Mouse (Mus musculus) liver, adult 2 months (tissue): ENCODE measurements around the gene Ngdn. TPM values are rescaled to one million over a fixed set of nuclear protein-coding genes. Genes with fewer than 3 reads are reported as not detected.
"Not testable (repeated sequence)": the region's sequence is repeated elsewhere in the genome, so short reads cannot be mapped to it uniquely, and the experiment has no call there.

ENCODE experiments used
- DNase-seq: peaks from one replicate; pipeline ENCODE4 v3.0.0-alpha.2; 2011; ENCODE audit warnings: low read depth, low spot score; ENCODE audit errors: extremely low read depth
- H3K27ac ChIP-seq: fragments of 200-500 bp; replicated peaks from 2 replicates; pipeline ENCODE4 v1.5.1; 2012; ENCODE audit warnings: low read depth, mild to moderate bottlenecking, control low read depth, inconsistent platforms, low read length; ENCODE audit not compliant: insufficient read depth
- H3K27me3 ChIP-seq: fragments of 200-500 bp; 2 replicates; pipeline ENCODE4 v1.6.1; 2012; ENCODE audit warnings: mild to moderate bottlenecking, moderate library complexity, low read length, inconsistent platforms; ENCODE audit not compliant: control insufficient read depth, insufficient read depth
- H3K36me3 ChIP-seq: fragments of 200-500 bp; 2 replicates; pipeline ENCODE4 v1.6.1; 2012; ENCODE audit warnings: low read length, inconsistent platforms; ENCODE audit not compliant: control insufficient read depth, insufficient read depth
- H3K4me1 ChIP-seq: fragments of 200-500 bp; 2 replicates; pipeline ENCODE4 v1.6.1; 2011; ENCODE audit warnings: low read length; ENCODE audit not compliant: control insufficient read depth, insufficient read depth
- H3K4me3 ChIP-seq: fragments of 200-500 bp; 2 replicates; pipeline ENCODE4 v1.5.1; 2011; ENCODE audit warnings: low read depth, mild to moderate bottlenecking, control low read depth, low read length, moderate library complexity; ENCODE audit not compliant: insufficient read depth
- H3K79me2 ChIP-seq: fragments of 200-500 bp; 2 replicates; pipeline ENCODE4 v1.6.1; 2012; ENCODE audit warnings: inconsistent platforms, mild to moderate bottlenecking, low read length, moderate library complexity; ENCODE audit not compliant: control insufficient read depth, insufficient read depth
- H3K9ac ChIP-seq: fragments of 200-500 bp; 2 replicates; pipeline ENCODE4 v1.6.1; 2012; ENCODE audit warnings: low read depth, mild to moderate bottlenecking, control low read depth, inconsistent platforms, low read length
- CTCF ChIP-seq: fragments of 200-500 bp; IDR thresholded peaks from 2 replicates; pipeline ENCODE4 v1.5.1; 2011; ENCODE audit warnings: low read depth, low read length, control low read depth
- POLR2A ChIP-seq: fragments of 200-500 bp; IDR thresholded peaks from 2 replicates; pipeline ENCODE4 v1.6.1; 2011; ENCODE audit warnings: low read length, control low read depth; ENCODE audit not compliant: insufficient read depth; ENCODE audit errors: extremely low read depth
- WGBS: fragments of 180-500 bp; shearing (Covaris S2); methylation state at CpG from one replicate; pipeline ENCODE4 v1.1.7; 2018; 5-methylcytosine and 5-hydroxymethylcytosine counted together
- polyA plus RNA-seq: library from polyadenylated mRNA; depleted of rRNA; stranded (reverse); fragments of >200 nt; gene quantifications from 2 replicates; pipeline ENCODE4 v1.2.3, GENCODE M21; 2012
- total RNA-seq: library from RNA; depleted of rRNA; stranded (reverse); fragments of >200 nt; gene quantifications from 2 replicates; pipeline ENCODE4 v1.2.3, GENCODE M21; 2014

The Ngdn gene
- total and polyA plus RNA-seq, 2 experiments: 8.1 to 26.9 TPM

DNA sequence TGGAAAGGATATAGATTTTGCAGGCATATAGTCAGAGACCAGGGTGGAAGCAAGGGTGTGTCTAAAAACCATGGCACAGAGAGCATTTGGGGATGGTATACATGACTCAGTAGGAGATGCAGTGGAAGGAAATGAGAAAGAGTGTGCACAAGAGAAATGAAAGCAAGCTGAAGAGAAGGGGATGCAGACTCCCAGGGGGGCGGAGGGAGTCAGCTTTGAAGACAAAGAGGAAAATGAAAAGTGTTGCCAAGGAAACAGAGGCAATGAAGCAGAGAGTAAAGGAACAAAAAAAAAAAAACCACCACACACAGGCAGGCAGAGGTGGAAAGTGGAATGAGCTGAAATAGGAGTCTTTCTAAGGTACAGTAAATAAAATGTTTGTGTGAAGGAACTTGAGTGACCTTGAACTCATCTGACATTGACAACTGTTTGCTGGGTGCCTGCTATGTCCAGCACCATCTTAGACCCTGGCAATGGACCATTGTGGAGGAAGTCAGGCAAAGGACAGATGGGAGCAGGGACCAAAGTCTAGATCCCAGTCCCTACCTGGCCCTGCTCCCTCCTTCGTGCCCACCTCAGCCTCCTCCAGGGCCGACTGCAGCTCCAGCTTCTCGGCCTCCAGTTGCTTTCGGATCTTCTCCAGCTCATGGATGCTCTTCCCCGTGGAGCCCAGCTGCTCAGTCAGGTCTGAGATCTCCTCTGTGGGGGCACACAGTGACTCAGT lies 41.0 kb upstream of the Ngdn start:
- no peak overlapping the region for H3K27ac ChIP-seq
- H3K79me2 ChIP-seq: no peaks in the 10 kb centered on the region
- no peaks in the 10 kb centered on the region for H3K36me3 ChIP-seq
- no peaks in the 10 kb centered on the region for H3K27me3 ChIP-seq
- WGBS: 77% methylated on average over 6 of the region's 6 CpGs
- H3K4me3 ChIP-seq: no peak overlapping the region
- no peaks in the 10 kb centered on the region for H3K4me1 ChIP-seq
- no peak for TF ChIP-seq CTCF
- no peak for TF ChIP-seq POLR2A
- no peak overlapping the region for H3K9ac ChIP-seq
- no peak for DNase-seq

DNA sequence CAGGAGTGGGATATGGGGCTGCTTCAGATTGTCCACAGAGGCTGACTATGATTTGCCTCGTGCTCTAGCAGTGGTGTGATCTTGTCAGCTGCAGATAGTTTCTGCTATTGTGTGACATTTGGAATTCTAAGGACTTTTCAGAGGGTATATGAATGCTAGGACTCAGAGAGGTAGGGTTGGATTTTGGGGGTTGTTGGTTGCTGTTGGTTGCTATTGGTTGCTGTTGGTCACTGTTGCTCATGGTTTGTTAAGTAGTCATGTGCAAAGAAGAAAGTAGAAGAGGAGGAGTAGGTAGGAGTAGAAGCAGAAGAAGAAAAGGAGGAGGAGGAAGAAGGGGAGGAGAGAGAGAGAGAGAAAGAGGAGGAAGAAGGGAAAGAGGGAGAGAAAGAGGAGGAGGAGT lies 38.6 kb upstream of the Ngdn start, which contains the start of gene Gm17428:
Gm17428 (plus strand) TSS at position 301 of the 400 bp plus-strand sequence.
- Histone ChIP-seq H3K4me3 (no peak within 1 kb of the TSS), H3K36me3 (no peaks in the 10 kb centered on the region), H3K4me1 (no peaks in the 10 kb centered on the region), H3K79me2 (no peaks in the 10 kb centered on the region), H3K27ac (no peak within 1 kb of the TSS), H3K27me3 (no peaks in the 10 kb centered on the region), H3K9ac (no peak within 1 kb of the TSS)
- 48% methylated on average over 1 of the region's 1 CpGs for WGBS
- DNase-seq: no peak
- TF ChIP-seq POLR2A (no peak), CTCF (no peak)

DNA sequence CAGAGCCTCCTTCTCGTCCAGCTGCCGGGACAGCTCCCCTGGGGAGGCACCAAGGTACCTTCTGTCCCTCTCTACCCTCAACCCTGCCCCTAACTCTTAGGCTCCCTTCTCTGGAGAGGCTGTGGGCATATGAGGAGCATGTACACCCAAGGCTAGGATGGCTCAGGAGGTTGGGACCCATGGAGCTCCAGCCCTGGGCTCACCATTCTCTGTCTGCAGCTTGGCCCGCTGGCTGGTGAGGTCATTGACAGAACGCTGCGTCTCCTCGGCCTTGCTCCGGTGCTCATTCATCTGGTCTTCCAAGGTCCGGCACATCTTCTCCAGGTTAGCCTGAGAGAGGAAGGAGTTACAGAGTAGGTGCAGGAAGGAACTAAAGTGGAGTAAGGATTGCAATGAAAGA lies 36.6 kb upstream of the Ngdn start:
- no peak for DNase-seq
- H3K9ac ChIP-seq: no peak overlapping the region
- H3K4me3 ChIP-seq: no peak overlapping the region
- H3K27me3 ChIP-seq: no peaks in the 10 kb centered on the region
- WGBS: 92% methylated on average over 8 of the region's 8 CpGs
- no peak for TF ChIP-seq POLR2A
- no peak for TF ChIP-seq CTCF
- no peaks in the 10 kb centered on the region for H3K79me2 ChIP-seq
- H3K27ac ChIP-seq: no peak overlapping the region
- H3K36me3 ChIP-seq: no peaks in the 10 kb centered on the region
- no peaks in the 10 kb centered on the region for H3K4me1 ChIP-seq

DNA sequence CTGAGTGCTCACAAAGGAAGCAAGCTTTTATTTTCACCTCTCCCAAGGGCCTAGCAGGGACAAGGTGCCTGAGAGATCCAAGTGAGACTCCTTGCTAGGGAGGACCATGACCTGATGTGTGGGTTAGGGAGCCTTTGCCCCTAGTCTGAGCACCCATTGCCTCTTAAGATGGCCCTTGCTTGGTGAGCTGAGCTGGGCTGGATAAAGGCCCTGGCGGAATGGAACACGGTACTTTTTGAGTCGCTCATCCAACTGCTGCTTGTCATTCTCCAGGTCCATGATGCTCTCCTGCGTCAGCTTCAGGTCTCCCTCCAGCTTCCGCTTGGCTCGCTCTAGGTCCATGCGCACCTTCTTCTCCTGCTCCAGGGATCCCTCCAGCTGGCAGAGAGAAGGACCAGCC lies 33.3 kb upstream of the Ngdn start:
- Histone ChIP-seq H3K79me2 (no peaks in the 10 kb centered on the region), H3K9ac (no peak overlapping the region), H3K27ac (no peak overlapping the region), H3K4me1 (no peaks in the 10 kb centered on the region), H3K4me3 (no peak overlapping the region), H3K27me3 (no peaks in the 10 kb centered on the region), H3K36me3 (no peaks in the 10 kb centered on the region)
- TF ChIP-seq POLR2A: no peak
- WGBS: 95% methylated on average over 7 of the region's 7 CpGs
- DNase-seq: no peak

- H3K79me2 ChIP-seq, DNase-seq, H3K36me3 ChIP-seq, H3K27me3 ChIP-seq, H3K4me1 ChIP-seq, H3K9ac ChIP-seq, H3K4me3 ChIP-seq, H3K27ac ChIP-seq: not testable (repeated sequence)
- WGBS: 89% methylated on average over 9 of the region's 9 CpGs
These were observed 26.8 kb upstream of the Ngdn start for GRCm38 (mm10) chr14:54988350-54988874.

DNA sequence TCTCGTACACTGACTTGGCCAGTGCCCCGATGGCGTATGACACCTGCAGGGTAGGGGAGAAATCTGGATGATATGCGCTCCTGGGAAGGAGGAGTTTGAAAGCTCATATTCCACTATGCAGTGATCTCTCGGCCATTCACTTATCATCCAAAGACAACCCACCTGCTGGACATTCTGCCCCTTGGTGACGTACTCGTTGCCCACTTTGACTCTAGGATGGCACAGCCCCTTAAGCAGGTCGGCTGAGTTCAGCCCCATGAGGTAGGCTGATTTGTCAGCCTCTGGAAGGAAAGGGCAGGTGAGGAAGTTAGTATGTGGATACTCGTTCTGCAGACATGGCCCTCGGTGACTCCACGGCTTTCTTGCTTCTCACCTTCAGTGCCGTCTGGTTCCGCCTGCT lies 26.4 kb upstream of the Ngdn start:
- Histone ChIP-seq H3K27ac (no peak overlapping the region), H3K9ac (no peak overlapping the region), H3K4me3 (no peak overlapping the region), H3K79me2 (no peaks in the 10 kb centered on the region), H3K27me3 (no peaks in the 10 kb centered on the region), H3K4me1 (no peaks in the 10 kb centered on the region), H3K36me3 (no peaks in the 10 kb centered on the region)
- no peak for DNase-seq
- no peak for TF ChIP-seq CTCF
- no peak for TF ChIP-seq POLR2A
- WGBS: 87% methylated on average over 13 of the region's 13 CpGs
